Mouse (Mus musculus) brain, embryonic 18.5 days (tissue): Measurements from ENCODE around the gene Atg5.

Experiments
- DNase-seq: peaks from one replicate; pipeline ENCODE4 v3.0.0-alpha.2; 2012; ENCODE audit warnings: low read depth, low spot score

Atg5 gene

DNA sequence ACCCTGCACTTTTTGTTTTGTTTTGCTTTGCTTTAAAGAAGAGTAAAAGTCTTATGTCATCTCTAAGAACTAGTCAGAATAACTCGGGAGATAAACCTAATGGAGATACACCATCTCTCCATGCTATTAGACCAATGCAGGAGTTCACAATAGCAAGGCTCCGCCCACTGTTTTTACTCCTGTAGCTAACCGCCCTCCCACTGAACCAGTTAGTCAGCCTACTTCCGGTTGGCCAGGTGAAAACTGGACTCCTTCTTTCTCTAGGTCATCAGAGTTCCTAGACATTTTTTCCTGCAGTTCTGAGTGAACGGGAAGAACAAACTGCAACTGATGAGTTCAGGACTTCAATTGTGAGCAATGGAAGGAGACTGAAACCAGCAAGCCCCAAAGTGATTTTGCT, 122.1 kb downstream of the Atg5 start:
- DNase-seq: no peak

DNA sequence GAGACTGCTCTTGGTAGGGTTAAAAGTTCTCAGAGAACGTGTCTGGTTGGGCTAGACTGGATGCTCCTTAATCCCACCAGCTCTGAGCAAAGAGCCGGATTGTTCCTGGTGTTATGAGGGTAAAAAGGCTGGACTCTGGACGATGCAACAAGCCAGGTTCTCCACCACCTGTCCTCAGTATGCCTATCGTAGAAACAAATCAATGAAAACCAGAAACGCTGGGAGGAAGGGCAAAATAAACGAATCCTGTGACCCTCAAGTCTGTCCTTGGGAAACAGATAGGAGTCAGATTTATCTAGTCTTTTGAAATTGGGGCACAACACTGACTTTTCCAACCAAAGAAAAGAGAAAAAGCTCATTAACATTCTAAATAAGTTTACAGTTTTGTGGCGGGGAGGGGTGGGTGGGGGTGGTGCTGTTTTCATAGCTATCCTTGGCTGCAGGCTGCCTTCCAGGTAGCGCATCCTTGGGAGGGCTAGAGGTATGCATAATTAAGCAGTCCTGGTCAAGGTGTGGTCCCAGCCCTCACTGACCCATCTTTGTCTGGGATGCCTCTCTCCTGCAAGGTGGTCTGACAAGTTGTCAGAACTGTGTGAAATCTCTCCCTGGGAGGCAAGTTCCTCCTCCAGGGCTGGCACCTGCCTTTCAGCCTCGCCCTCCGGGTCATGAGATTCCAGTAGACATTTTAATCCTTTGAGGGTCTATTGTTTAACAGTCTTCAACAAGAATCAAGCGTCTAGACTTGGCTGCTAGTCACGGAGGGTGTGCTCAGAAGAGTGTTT, 123.5 kb downstream of the Atg5 start:
- no peak for DNase-seq

DNA sequence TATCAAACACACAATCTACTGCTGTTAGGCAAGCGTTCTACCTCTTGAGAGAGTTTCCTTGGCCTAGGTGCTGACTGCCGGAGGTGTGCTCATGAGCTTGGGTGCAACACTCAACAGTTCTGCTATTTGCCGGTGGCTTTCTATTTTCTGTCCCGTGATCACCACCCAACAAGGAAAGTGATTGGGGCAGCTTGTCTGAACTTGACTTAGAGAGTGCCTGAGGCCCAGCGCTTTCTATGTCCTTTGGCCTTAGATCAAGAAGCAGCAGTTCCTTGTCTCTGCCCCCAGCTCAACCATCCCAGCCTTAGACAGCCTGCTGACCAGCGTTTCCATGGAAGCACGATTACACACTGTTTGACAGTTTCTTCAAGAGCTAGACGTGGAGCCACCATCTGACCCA, 124.7 kb downstream of the Atg5 start:
- DNase-seq: no peak

DNA sequence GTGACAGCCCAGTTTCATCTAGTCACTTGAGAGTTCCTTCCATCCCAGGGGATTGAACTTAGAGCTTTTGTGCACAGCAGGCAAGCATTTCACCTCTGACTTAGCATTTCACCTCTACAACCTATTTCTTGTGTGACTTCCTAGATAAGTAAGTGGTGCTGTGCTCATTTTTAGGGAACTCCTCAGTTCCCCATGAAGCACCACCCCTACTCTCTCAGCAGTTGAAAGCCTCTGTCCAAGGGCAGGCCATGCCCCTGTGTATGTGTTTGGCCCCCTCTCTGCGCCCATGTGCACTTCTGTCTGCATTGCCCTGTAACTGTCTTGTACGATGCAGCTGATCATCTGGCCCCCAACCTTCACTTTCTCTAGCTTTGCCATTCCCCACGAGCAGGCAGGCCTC, 132.0 kb downstream of the Atg5 start:
- DNase-seq: no peak

DNA sequence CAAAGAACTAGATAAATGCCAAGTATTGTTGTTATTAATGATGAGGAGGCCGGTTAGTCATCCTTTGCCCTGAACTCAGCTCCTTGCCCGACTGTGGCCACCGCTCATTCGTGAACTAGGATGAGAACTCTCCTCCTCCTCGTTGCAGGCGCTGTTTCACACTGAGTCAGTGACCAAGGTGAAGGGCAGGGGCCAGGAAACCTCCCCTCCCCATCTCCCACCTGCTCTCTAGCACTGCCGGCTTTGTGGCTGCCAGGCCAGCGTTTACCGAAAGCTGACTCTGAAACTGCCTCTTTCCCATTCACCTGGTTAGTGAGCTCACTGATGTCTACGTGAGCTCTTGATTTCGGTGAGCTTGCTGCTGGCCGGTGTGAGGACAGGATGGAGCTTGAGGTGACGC, 132.4 kb downstream of the Atg5 start:
- no peak for DNase-seq

DNA sequence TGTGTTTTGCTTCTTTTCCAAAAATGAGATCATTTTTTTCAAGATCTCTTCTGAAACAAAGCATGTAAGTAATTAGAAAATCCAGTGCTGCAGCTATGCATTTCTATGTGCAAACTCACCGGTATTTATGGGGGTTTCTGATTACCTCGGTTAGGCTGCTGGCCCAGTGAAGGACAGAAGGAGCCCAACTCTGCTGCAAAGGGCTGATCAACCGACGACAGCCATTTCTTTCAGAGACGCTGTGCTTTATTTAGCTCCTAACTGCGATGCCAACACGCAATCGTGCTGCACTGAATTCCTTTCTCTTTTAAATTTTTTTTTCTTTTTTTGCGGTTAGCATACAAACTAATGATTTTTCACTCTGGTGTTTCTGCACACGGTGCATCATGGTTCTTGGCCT, 133.4 kb downstream of the Atg5 start:
- no peak for DNase-seq

DNA sequence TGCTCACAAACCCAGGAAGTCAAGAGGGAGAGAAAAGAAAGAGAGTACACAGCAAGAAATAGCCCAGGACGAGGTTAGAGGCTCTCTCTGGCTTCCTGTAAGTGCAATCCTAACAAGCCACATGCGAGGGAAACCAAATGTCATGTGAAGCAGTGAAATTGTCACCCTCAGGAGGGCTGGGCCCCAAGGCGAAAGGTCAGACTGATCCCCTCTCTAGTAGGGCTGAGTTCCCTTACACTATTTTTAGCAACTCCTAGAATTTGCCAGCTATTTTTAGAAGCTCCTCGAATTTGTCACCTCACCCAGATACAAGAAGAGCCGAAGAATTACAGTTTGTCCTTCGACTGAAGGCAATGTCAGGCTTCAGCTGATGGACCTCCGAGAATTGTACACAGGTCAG, 135.3 kb downstream of the Atg5 start:
- no peak for DNase-seq

DNA sequence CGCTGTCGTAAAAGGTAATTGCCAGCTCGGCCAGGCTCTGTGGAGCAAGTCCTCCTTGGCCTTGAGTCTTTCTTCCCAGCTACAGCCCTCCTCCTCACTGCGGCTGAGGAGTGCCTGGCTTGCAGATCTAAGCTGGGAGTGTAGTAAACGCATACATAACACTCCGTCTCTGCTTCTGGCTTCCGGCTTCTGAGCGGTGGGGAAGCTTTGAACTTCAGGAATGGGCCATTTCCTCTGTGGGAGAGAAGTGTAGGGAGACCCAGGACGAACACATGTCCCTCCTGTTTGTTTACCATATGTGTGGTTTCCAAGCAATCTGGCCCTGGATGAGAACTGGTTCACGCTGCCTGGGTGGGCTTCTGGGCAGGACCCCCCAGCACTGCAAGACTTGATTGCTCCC, 140.9 kb downstream of the Atg5 start:
- DNase-seq: no peak

DNA sequence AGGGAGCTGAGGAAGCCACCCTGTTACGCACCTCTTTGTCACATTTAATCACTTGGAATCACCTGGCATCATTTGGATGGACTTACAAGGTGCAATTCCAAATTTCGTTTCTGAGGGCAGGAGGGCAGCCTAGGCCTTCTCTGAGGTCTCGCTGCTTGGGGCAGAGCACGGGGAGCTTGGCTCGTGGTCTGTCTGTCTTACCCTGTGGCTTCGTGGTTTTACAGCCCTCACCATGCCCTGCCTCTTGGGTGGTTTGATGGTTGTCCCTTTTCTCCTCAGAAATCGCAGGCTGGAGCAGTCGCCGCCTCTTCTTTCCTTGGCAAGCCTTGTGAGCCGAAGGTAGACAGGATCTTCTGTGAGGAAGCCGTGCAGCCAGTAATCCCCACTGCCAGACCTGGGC, 141.8 kb downstream of the Atg5 start:
- no peak for DNase-seq
